Mouse (Mus musculus) CH12.LX (cell line): ENCODE results near the gene Iqch.

Experiments used
- CTCF ChIP-seq, 2 experiments: IDR thresholded peaks in 1 of 2; conservative IDR thresholded peaks in 1 of 2; 2 replicates each; pipeline ENCODE4 v1.5.1; 2011 to 2012; ENCODE audit warnings: low read depth in 2 of 2, low read length in 2 of 2, improper control_type of control experiment in 1 of 2, inconsistent platforms in 1 of 2, mild to moderate bottlenecking in 1 of 2, moderate library complexity in 1 of 2
- ZMIZ1 ChIP-seq: IDR thresholded peaks from 2 replicates; pipeline ENCODE4 v1.6.1; 2012; ENCODE audit warnings: low read depth, mild to moderate bottlenecking, inconsistent platforms, low read length, improper control_type of control experiment

DNA sequence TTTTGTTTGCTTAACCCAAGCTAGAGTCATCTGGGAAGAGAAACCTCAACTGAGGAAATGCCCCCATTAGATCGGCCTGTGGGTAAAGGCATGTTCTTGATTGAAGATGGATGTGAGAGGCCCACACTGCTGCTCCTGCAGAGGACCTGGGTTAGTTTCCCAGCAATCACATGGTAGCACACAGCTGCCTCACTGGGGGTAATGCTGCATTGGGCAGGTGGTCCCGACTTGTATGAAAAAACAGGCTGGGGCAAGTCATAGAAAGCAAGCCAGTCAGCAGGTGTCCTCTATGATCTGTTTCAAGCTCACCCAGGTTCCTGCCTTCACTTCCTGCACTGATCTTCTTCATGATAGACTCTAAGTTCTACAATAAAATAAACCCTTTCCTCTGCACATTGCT, 98.4 kb downstream of the Iqch start:
- TF ChIP-seq CTCF (conservative IDR thresholded peaks at IDR 0.05 in 1 of 2, IDR thresholded peaks at IDR 0.05 in 1 of 2; ENCODE audit: low read depth in 2 of 2, low read length in 2 of 2) (no peak), ZMIZ1 (no peak)
